Mouse (Mus musculus): ENCODE results near the gene Rps8. TPM values are rescaled to one million over a fixed set of nuclear protein-coding genes. Genes with fewer than 3 reads are reported as not detected.

Gene Rps8
- polyA plus RNA-seq, 1 experiment from 2014 or later, result 983 TPM

- ATAC-seq (ENCODE audit: insufficient read depth, low FRiP score, low read depth), result no peak
- H3K27me3 ChIP-seq (replicated peaks), result peaks cover 9% of the 10 kb centered on the region; the same call in 1 of the 2 replicates
- WGBS, result 48% methylated on average over 7 of the region's 7 CpGs
- no peaks in the 10 kb centered on the region for H3K9me3 ChIP-seq
- peaks cover 7% of the 10 kb centered on the region; the same call in 1 of the 2 replicates for H3K36me3 ChIP-seq
- peaks cover 20% of the 10 kb centered on the region for H3K4me1 ChIP-seq
- H3K4me3 ChIP-seq (replicated peaks), result peak overlapping the region; percentile 67; the same call in 1 of the 2 replicates
- no peak overlapping the region for H3K27ac ChIP-seq
- no peak overlapping the region for H3K9ac ChIP-seq
- peak overlapping the region; percentile 97 for H3K4me2 ChIP-seq
Observed at GRCm38 (mm10) chr4:117131890-117132793, 23.9 kb downstream of the Rps8 start.

- H3K27ac ChIP-seq, result no peak overlapping the region
- H3K4me1 ChIP-seq, result peaks cover 26% of the 10 kb centered on the region
- peaks cover 7% of the 10 kb centered on the region; the same call in 1 of the 2 replicates for H3K36me3 ChIP-seq
- no peak for ATAC-seq (ENCODE audit: insufficient read depth, low FRiP score, low read depth)
- no peak overlapping the region for H3K4me2 ChIP-seq
- H3K9ac ChIP-seq, result no peak overlapping the region
- H3K4me3 ChIP-seq (replicated peaks), result no peak overlapping the region
- WGBS, result 64% methylated on average over 6 of the region's 6 CpGs
- no peaks in the 10 kb centered on the region for H3K9me3 ChIP-seq
- peaks cover 9% of the 10 kb centered on the region; the same call in 1 of the 2 replicates for H3K27me3 ChIP-seq (replicated peaks)
Observed at GRCm38 (mm10) chr4:117131198-117131597, 24.8 kb downstream of the Rps8 start.

GRCm38 (mm10) chr4:117130790-117131189 lies 25.3 kb downstream of the Rps8 start:
- Histone ChIP-seq H3K27me3 (replicated peaks) (peaks cover 9% of the 10 kb centered on the region; the same call in 1 of the 2 replicates), H3K9me3 (no peaks in the 10 kb centered on the region), H3K36me3 (peaks cover 7% of the 10 kb centered on the region; the same call in 1 of the 2 replicates), H3K9ac (no peak overlapping the region), H3K4me1 (peaks cover 29% of the 10 kb centered on the region), H3K27ac (no peak overlapping the region), H3K4me2 (no peak overlapping the region), H3K4me3 (replicated peaks) (no peak overlapping the region)
- 83% methylated on average over 6 of the region's 6 CpGs for WGBS
- no peak for ATAC-seq (ENCODE audit: insufficient read depth, low FRiP score, low read depth)

GRCm38 (mm10) chr4:117127991-117128686 lies 27.9 kb downstream of the Rps8 start:
- Histone ChIP-seq H3K4me1 (peaks cover 37% of the 10 kb centered on the region), H3K9me3 (no peaks in the 10 kb centered on the region), H3K4me2 (no peak overlapping the region), H3K36me3 (peaks cover 7% of the 10 kb centered on the region; the same call in 1 of the 2 replicates), H3K27me3 (replicated peaks) (peaks cover 7% of the 10 kb centered on the region; the same call in 1 of the 2 replicates), H3K27ac (no peak overlapping the region), H3K4me3 (replicated peaks) (no peak overlapping the region), H3K9ac (no peak overlapping the region)
- WGBS, result 87% methylated on average over 33 of the region's 33 CpGs
- ATAC-seq (ENCODE audit: insufficient read depth, low FRiP score, low read depth), result no peak

GRCm38 (mm10) chr4:117126675-117127290 lies 29.3 kb downstream of the Rps8 start, which contains the start of gene Tctex1d4:
Tctex1d4 (plus strand) TSS chr4:117126794.
- ATAC-seq (ENCODE audit: insufficient read depth, low FRiP score, low read depth), result no peak
- H3K4me2 ChIP-seq, result peak within 1 kb of the TSS; percentile 31
- peaks cover 7% of the 10 kb centered on the region; the same call in 1 of the 2 replicates for H3K36me3 ChIP-seq
- peaks cover 28% of the 10 kb centered on the region for H3K4me1 ChIP-seq
- H3K9me3 ChIP-seq, result no peaks in the 10 kb centered on the region
- peak within 1 kb of the TSS; percentile 89 for H3K27ac ChIP-seq
- 77% methylated on average over 9 of the region's 9 CpGs for WGBS
- no peak within 1 kb of the TSS for H3K9ac ChIP-seq
- H3K4me3 ChIP-seq (replicated peaks), result no peak within 1 kb of the TSS
- H3K27me3 ChIP-seq (replicated peaks), result no peaks in the 10 kb centered on the region

- Histone ChIP-seq H3K9ac (no peak overlapping the region), H3K27me3 (replicated peaks) (no peaks in the 10 kb centered on the region), H3K9me3 (no peaks in the 10 kb centered on the region), H3K4me1 (peaks cover 24% of the 10 kb centered on the region), H3K4me3 (replicated peaks) (no peak overlapping the region), H3K4me2 (peak overlapping the region; percentile 31), H3K27ac (peak overlapping the region; percentile 89), H3K36me3 (peaks cover 7% of the 10 kb centered on the region; the same call in 1 of the 2 replicates)
- peak; percentile 60; the same call in 1 of the 2 replicates for ATAC-seq (ENCODE audit: insufficient read depth, low FRiP score, low read depth)
- 39% methylated on average over 15 of the region's 15 CpGs for WGBS
Observed at GRCm38 (mm10) chr4:117125910-117126674, 30.0 kb downstream of the Rps8 start.

- peaks cover 24% of the 10 kb centered on the region for H3K4me1 ChIP-seq
- no peak within 1 kb of the TSS for H3K9ac ChIP-seq
- H3K27ac ChIP-seq, result peak within 1 kb of the TSS; percentile 89
- H3K9me3 ChIP-seq, result no peaks in the 10 kb centered on the region
- H3K4me3 ChIP-seq (replicated peaks), result peak within 1 kb of the TSS; percentile 2; the same call in 1 of the 2 replicates
- H3K4me2 ChIP-seq, result peak within 1 kb of the TSS; percentile 31
- H3K36me3 ChIP-seq, result peaks cover 7% of the 10 kb centered on the region; the same call in 1 of the 2 replicates
- peak; percentile 47; the same call in 1 of the 2 replicates for ATAC-seq (ENCODE audit: insufficient read depth, low FRiP score, low read depth)
- 26% methylated on average over 8 of the region's 8 CpGs for WGBS
- no peaks in the 10 kb centered on the region for H3K27me3 ChIP-seq (replicated peaks)
Observed at GRCm38 (mm10) chr4:117125348-117125909, 30.6 kb downstream of the Rps8 start, which contains the start of gene Btbd19. Btbd19 (minus strand) TSS chr4:117125725.

- Histone ChIP-seq H3K9ac (no peak overlapping the region), H3K9me3 (no peaks in the 10 kb centered on the region), H3K4me2 (peak overlapping the region; percentile 31), H3K27ac (peak overlapping the region; percentile 89), H3K4me1 (peaks cover 24% of the 10 kb centered on the region), H3K4me3 (replicated peaks) (peak overlapping the region; percentile 2; the same call in 1 of the 2 replicates), H3K36me3 (peaks cover 7% of the 10 kb centered on the region; the same call in 1 of the 2 replicates), H3K27me3 (replicated peaks) (no peaks in the 10 kb centered on the region)
- ATAC-seq (ENCODE audit: insufficient read depth, low FRiP score, low read depth), result no peak
- 51% methylated on average over 14 of the region's 14 CpGs for WGBS
Observed at GRCm38 (mm10) chr4:117124518-117125347, 31.3 kb downstream of the Rps8 start.

GRCm38 (mm10) chr4:117124218-117124517 lies 31.9 kb downstream of the Rps8 start:
- no peak overlapping the region for H3K4me3 ChIP-seq (replicated peaks)
- peaks cover 6% of the 10 kb centered on the region; the same call in 1 of the 2 replicates for H3K36me3 ChIP-seq
- peaks cover 24% of the 10 kb centered on the region for H3K4me1 ChIP-seq
- no peak overlapping the region for H3K9ac ChIP-seq
- 0 out of 2 replicates have a peak overlapping the region, but pooled peaks have one; percentile 31 for H3K4me2 ChIP-seq
- H3K27me3 ChIP-seq (replicated peaks), result no peaks in the 10 kb centered on the region
- no peak for ATAC-seq (ENCODE audit: insufficient read depth, low FRiP score, low read depth)
- peak overlapping the region; percentile 1; the same call in 1 of the 2 replicates for H3K27ac ChIP-seq
- WGBS, result 70% methylated on average over 3 of the region's 3 CpGs
- H3K9me3 ChIP-seq, result no peaks in the 10 kb centered on the region

Measured in stomach, embryonic 15.5 days (tissue).